Mouse (Mus musculus) mature B cell (primary cell): ENCODE data around the gene Elmo1.

Experiments used
- in situ Hi-C: fragments of 300-500 bp; cut with MboI; formaldehyde crosslinking; loops from 2 replicates; pipeline ENCODE4 v1.14.3; 2019

Elmo1 gene

GRCm38 (mm10) chr13:20467381-20467780 is 377.0 kb downstream of the Elmo1 start:
- in situ Hi-C loops: no loop called here

GRCm38 (mm10) chr13:20471732-20472131 is 381.3 kb downstream of the Elmo1 start:
- in situ Hi-C loops: no loop called here

- in situ Hi-C loops: no loop called here
Observed at GRCm38 (mm10) chr13:20472301-20472831, 382.0 kb downstream of the Elmo1 start.

GRCm38 (mm10) chr13:20472891-20473539 is 382.6 kb downstream of the Elmo1 start:
- in situ Hi-C loops: no loop called here

- in situ Hi-C loops: no loop called here
Observed at GRCm38 (mm10) chr13:20473641-20474078, 383.3 kb downstream of the Elmo1 start.

- in situ Hi-C loops: no loop called here
Observed at GRCm38 (mm10) chr13:20474600-20474999, 384.2 kb downstream of the Elmo1 start.

GRCm38 (mm10) chr13:20481805-20482204 is 391.4 kb downstream of the Elmo1 start:
- in situ Hi-C loops: no loop called here

GRCm38 (mm10) chr13:20489110-20489509 is 398.7 kb downstream of the Elmo1 start:
- in situ Hi-C loops: no loop called here

- in situ Hi-C loops: no loop called here
Observed at GRCm38 (mm10) chr13:20489698-20490417, 399.5 kb downstream of the Elmo1 start.

- in situ Hi-C loops: no loop called here
Observed at GRCm38 (mm10) chr13:20490860-20491594, 400.6 kb downstream of the Elmo1 start.

- in situ Hi-C loops: no loop called here
Observed at GRCm38 (mm10) chr13:20491666-20492065, 401.3 kb downstream of the Elmo1 start.

GRCm38 (mm10) chr13:20494047-20494739 is 403.8 kb downstream of the Elmo1 start:
- in situ Hi-C loops: no loop called here

- in situ Hi-C loops: no loop called here
Observed at GRCm38 (mm10) chr13:20501923-20502322, 411.5 kb downstream of the Elmo1 start.

- in situ Hi-C loops: no loop called here
Observed at GRCm38 (mm10) chr13:20503371-20503770, 413.0 kb downstream of the Elmo1 start.

- in situ Hi-C loops: no loop called here
Observed at GRCm38 (mm10) chr13:20507381-20508129, 417.2 kb downstream of the Elmo1 start.

- in situ Hi-C loops: no loop called here
Observed at GRCm38 (mm10) chr13:20511026-20511425, 420.6 kb downstream of the Elmo1 start.

- in situ Hi-C loops: no loop called here
Observed at GRCm38 (mm10) chr13:20512317-20513240, 422.2 kb downstream of the Elmo1 start.

- in situ Hi-C loops: no loop called here
Observed at GRCm38 (mm10) chr13:20514721-20515120, 424.3 kb downstream of the Elmo1 start.

GRCm38 (mm10) chr13:20516096-20516495 is 425.7 kb downstream of the Elmo1 start:
- in situ Hi-C loops: no loop called here

GRCm38 (mm10) chr13:20517702-20518101 is 427.3 kb downstream of the Elmo1 start:
- in situ Hi-C loops: no loop called here
